Mouse (Mus musculus) brown adipose tissue, adult 24 weeks (tissue): ENCODE data around the gene Tbx18. TPM values are rescaled to one million over a fixed set of nuclear protein-coding genes. Genes with fewer than 3 reads are reported as not detected.
A peak's percentile ranks its signal among the peaks of the same experiment; 100 is the strongest.

Experiments used
- H3K27ac ChIP-seq: fragments of 200-500 bp; replicated peaks from 2 replicates; pipeline ENCODE4 v1.5.1; 2012; ENCODE audit warnings: low read depth, mild to moderate bottlenecking, low read length
- H3K4me1 ChIP-seq: fragments of 200-500 bp; 2 replicates; pipeline ENCODE4 v1.6.1; 2012; ENCODE audit warnings: low read length, mixed read lengths; ENCODE audit not compliant: control insufficient read depth, insufficient read depth, insufficient read length
- H3K4me3 ChIP-seq: fragments of 200-500 bp; 2 replicates; pipeline ENCODE4 v1.5.1; 2012; ENCODE audit warnings: low read depth, mild to moderate bottlenecking, low read length, moderate library complexity; ENCODE audit not compliant: insufficient read depth
- polyA plus RNA-seq: library from polyadenylated mRNA; stranded (reverse); fragments of >200 nt; gene quantifications from 2 replicates; pipeline ENCODE4 v1.2.4, GENCODE M21; 2012; ENCODE audit not compliant: missing spikeins, insufficient read depth, insufficient read length

Gene Tbx18
- 0.63 and 1.5 TPM in 2 replicates for polyA plus RNA-seq

GRCm38 (mm10) chr9:87730961-87731535 is at the start of gene Tbx18:
Gene Tbx18 (minus strand): TSS chr9:87731260.
- Histone ChIP-seq H3K27ac (peak within 1 kb of the TSS; percentile 33), H3K4me1 (no peaks in the 10 kb centered on the region), H3K4me3 (peak within 1 kb of the TSS; percentile 61)

GRCm38 (mm10) chr9:87773951-87774350 is 42.9 kb upstream of the Tbx18 start:
- Histone ChIP-seq H3K4me3 (no peak overlapping the region), H3K4me1 (no peaks in the 10 kb centered on the region), H3K27ac (no peak overlapping the region; the same call in 1 of the 2 replicates)

GRCm38 (mm10) chr9:87755621-87756020 is 24.6 kb upstream of the Tbx18 start:
- no peaks in the 10 kb centered on the region for H3K4me1 ChIP-seq
- no peak overlapping the region for H3K27ac ChIP-seq
- H3K4me3 ChIP-seq, result no peak overlapping the region

GRCm38 (mm10) chr9:87741599-87741998 is 10.5 kb upstream of the Tbx18 start:
- no peak overlapping the region for H3K4me3 ChIP-seq
- no peaks in the 10 kb centered on the region for H3K4me1 ChIP-seq
- H3K27ac ChIP-seq, result no peak overlapping the region

- Histone ChIP-seq H3K4me1 (no peaks in the 10 kb centered on the region), H3K4me3 (no peak overlapping the region), H3K27ac (no peak overlapping the region)
These were observed 9.6 kb upstream of the Tbx18 start for GRCm38 (mm10) chr9:87740667-87741066.

GRCm38 (mm10) chr9:87740241-87740645 is 9.2 kb upstream of the Tbx18 start:
- no peaks in the 10 kb centered on the region for H3K4me1 ChIP-seq
- H3K4me3 ChIP-seq, result no peak overlapping the region
- no peak overlapping the region for H3K27ac ChIP-seq

GRCm38 (mm10) chr9:87739543-87740161 is 8.6 kb upstream of the Tbx18 start:
- H3K4me1 ChIP-seq, result no peaks in the 10 kb centered on the region
- H3K4me3 ChIP-seq, result peak overlapping the region; percentile 44
- H3K27ac ChIP-seq, result 0 out of 2 replicates have a peak overlapping the region, but pooled peaks have one; percentile 6

GRCm38 (mm10) chr9:87738766-87739542 is 7.9 kb upstream of the Tbx18 start:
- Histone ChIP-seq H3K4me1 (no peaks in the 10 kb centered on the region), H3K4me3 (peak overlapping the region; percentile 44), H3K27ac (0 out of 2 replicates have a peak overlapping the region, but pooled peaks have one; percentile 5)

GRCm38 (mm10) chr9:87738123-87738522 is 7.1 kb upstream of the Tbx18 start:
- Histone ChIP-seq H3K4me1 (no peaks in the 10 kb centered on the region), H3K4me3 (peak overlapping the region; percentile 13), H3K27ac (no peak overlapping the region)

- H3K4me1 ChIP-seq, result no peaks in the 10 kb centered on the region
- no peak overlapping the region for H3K27ac ChIP-seq
- H3K4me3 ChIP-seq, result no peak overlapping the region
These were observed 6.2 kb upstream of the Tbx18 start for GRCm38 (mm10) chr9:87737271-87737670.

GRCm38 (mm10) chr9:87735046-87735445 is 4.0 kb upstream of the Tbx18 start:
- H3K4me3 ChIP-seq, result no peak overlapping the region
- H3K27ac ChIP-seq, result no peak overlapping the region
- no peaks in the 10 kb centered on the region for H3K4me1 ChIP-seq

GRCm38 (mm10) chr9:87734631-87735030 is 3.6 kb upstream of the Tbx18 start:
- Histone ChIP-seq H3K27ac (no peak overlapping the region), H3K4me1 (no peaks in the 10 kb centered on the region), H3K4me3 (no peak overlapping the region)

- Histone ChIP-seq H3K27ac (no peak overlapping the region), H3K4me3 (no peak overlapping the region), H3K4me1 (no peaks in the 10 kb centered on the region)
These were observed 2.7 kb upstream of the Tbx18 start for GRCm38 (mm10) chr9:87733732-87734131.

- Histone ChIP-seq H3K4me3 (no peak overlapping the region), H3K27ac (no peak overlapping the region), H3K4me1 (no peaks in the 10 kb centered on the region)
These were observed 2.2 kb upstream of the Tbx18 start for GRCm38 (mm10) chr9:87733236-87733630.

GRCm38 (mm10) chr9:87732416-87733235 is 1.6 kb upstream of the Tbx18 start:
- H3K4me3 ChIP-seq, result no peak overlapping the region

More at GRCm38 (mm10) chr9:87732416-87733235, 1.6 kb upstream of the Tbx18 start:
- Histone ChIP-seq H3K27ac (peak overlapping the region; percentile 11; the same call in 1 of the 2 replicates), H3K4me1 (no peaks in the 10 kb centered on the region)
